Mouse (Mus musculus): ENCODE measurements at regions not wholly inside any gene's neighbourhood (a gene's known extent, or its start where the extent isn't known, plus 50 kb on each side); places are given as distances from the start of the nearest gene placed in this dataset.

DNA sequence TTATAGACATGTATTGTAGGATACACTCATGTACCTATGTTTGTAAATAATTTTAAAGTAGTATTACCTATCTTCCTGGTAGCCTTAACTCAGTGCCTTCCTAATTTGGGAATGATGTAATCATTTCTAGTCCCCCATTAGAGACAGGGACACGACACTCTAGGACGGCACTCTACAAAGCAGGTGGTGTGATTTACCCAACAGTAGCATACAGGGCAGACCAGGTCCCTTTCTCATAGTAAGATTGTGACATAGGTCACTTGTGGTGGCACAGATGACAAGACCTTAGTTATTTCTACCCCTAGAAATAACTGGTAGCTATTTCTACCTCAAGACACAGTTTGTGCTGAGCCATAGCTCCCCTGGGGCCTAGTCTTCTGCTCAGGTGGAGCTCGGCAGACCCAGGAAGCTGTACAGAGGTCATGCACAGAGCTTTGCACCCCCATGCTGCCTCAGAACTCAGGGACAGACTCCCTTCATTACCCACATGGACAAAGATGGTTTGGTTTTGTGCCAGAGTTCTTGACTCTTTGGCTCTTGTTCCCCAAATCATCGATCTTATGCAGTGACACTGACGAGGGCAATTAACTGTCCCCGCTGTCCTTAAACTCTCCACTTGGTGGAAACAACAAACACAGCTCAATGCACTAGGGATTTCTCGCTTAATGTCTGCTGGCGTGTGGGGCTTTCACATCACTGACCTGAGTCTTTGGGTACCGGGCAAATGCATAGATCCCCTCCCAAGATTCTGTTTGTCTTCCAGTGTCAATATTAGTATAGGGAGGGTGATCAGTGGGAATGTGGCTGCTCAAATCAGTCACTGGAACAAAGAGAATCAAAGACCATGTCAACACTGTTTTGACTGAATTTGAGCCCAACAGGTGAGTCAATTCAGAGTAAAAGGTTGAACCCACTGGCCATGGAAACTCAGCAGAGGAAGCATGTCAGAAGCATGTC lies 108.5 kb upstream of the Cox10 start:
- Histone ChIP-seq H3K36me3 (ENCODE audit: control insufficient read depth, insufficient read depth, low read length) (no peaks in the 10 kb centered on the region), H3K27ac (replicated peaks; ENCODE audit: low read depth, low read length) (no peak overlapping the region), H3K4me2 (ENCODE audit: low read depth, severe bottlenecking) (no peak overlapping the region), H3K4me1 (ENCODE audit: control insufficient read depth, insufficient read depth, low read length) (0 out of 2 replicates have a peak, but pooled peaks cover 2% of the 10 kb centered on the region), H3K9ac (ENCODE audit: low read length) (no peak overlapping the region), H3K9me3 (ENCODE audit: control insufficient read depth, low read length) (no peaks in the 10 kb centered on the region), H3K27me3 (ENCODE audit: control insufficient read depth, insufficient read depth, low read length) (no peaks in the 10 kb centered on the region), H3K4me3 (ENCODE audit: low read depth, low read length) (no peak overlapping the region)
- 74% methylated on average over 9 of the region's 9 CpGs for WGBS
- no peak for ATAC-seq (ENCODE audit: insufficient number of reproducible peaks, low FRiP score, low TSS enrichment, low read depth)
- no peak for DNase-seq (ENCODE audit: low spot score)

- Histone ChIP-seq H3K27me3 (ENCODE audit: control insufficient read depth, insufficient read depth, low read length) (no peaks in the 10 kb centered on the region), H3K9me3 (ENCODE audit: control insufficient read depth, low read length) (no peaks in the 10 kb centered on the region), H3K4me2 (ENCODE audit: low read depth, severe bottlenecking) (no peak overlapping the region), H3K9ac (ENCODE audit: low read length) (no peak overlapping the region), H3K36me3 (ENCODE audit: control insufficient read depth, insufficient read depth, low read length) (no peaks in the 10 kb centered on the region), H3K4me1 (ENCODE audit: control insufficient read depth, insufficient read depth, low read length) (0 out of 2 replicates have a peak, but pooled peaks cover 2% of the 10 kb centered on the region), H3K27ac (replicated peaks; ENCODE audit: low read depth, low read length) (no peak overlapping the region), H3K4me3 (ENCODE audit: low read depth, low read length) (no peak overlapping the region)
- DNase-seq (ENCODE audit: low spot score) (no peak), ATAC-seq (ENCODE audit: insufficient number of reproducible peaks, low FRiP score, low TSS enrichment, low read depth) (no peak)
- 64% methylated on average over 3 of the region's 3 CpGs for WGBS
Measured at GRCm38 (mm10) chr11:64187007-64187406, 107.7 kb upstream of the Cox10 start.

- Histone ChIP-seq H3K36me3 (ENCODE audit: control insufficient read depth, insufficient read depth, low read length) (no peaks in the 10 kb centered on the region), H3K9ac (ENCODE audit: low read length) (no peak overlapping the region), H3K9me3 (ENCODE audit: control insufficient read depth, low read length) (no peaks in the 10 kb centered on the region), H3K4me3 (ENCODE audit: low read depth, low read length) (no peak overlapping the region), H3K4me1 (ENCODE audit: control insufficient read depth, insufficient read depth, low read length) (0 out of 2 replicates have a peak, but pooled peaks cover 2% of the 10 kb centered on the region), H3K27me3 (ENCODE audit: control insufficient read depth, insufficient read depth, low read length) (no peaks in the 10 kb centered on the region), H3K27ac (replicated peaks; ENCODE audit: low read depth, low read length) (no peak overlapping the region), H3K4me2 (ENCODE audit: low read depth, severe bottlenecking) (no peak overlapping the region)
- DNase-seq (ENCODE audit: low spot score) (no peak), ATAC-seq (ENCODE audit: insufficient number of reproducible peaks, low FRiP score, low TSS enrichment, low read depth) (no peak)
- WGBS = 72% methylated on average over 2 of the region's 2 CpGs
Measured at GRCm38 (mm10) chr11:64186590-64186989, 107.3 kb upstream of the Cox10 start.

GRCm38 (mm10) chr11:64180036-64180435 lies 100.8 kb upstream of the Cox10 start:
- WGBS = 44% methylated on average over 2 of the region's 2 CpGs
- Histone ChIP-seq H3K27me3 (ENCODE audit: control insufficient read depth, insufficient read depth, low read length) (no peaks in the 10 kb centered on the region), H3K9me3 (ENCODE audit: control insufficient read depth, low read length) (no peaks in the 10 kb centered on the region), H3K4me2 (ENCODE audit: low read depth, severe bottlenecking) (no peak overlapping the region), H3K27ac (replicated peaks; ENCODE audit: low read depth, low read length) (no peak overlapping the region), H3K4me3 (ENCODE audit: low read depth, low read length) (no peak overlapping the region), H3K4me1 (ENCODE audit: control insufficient read depth, insufficient read depth, low read length) (0 out of 2 replicates have a peak, but pooled peaks cover 2% of the 10 kb centered on the region), H3K36me3 (ENCODE audit: control insufficient read depth, insufficient read depth, low read length) (no peaks in the 10 kb centered on the region), H3K9ac (ENCODE audit: low read length) (no peak overlapping the region)
- ATAC-seq (ENCODE audit: insufficient number of reproducible peaks, low FRiP score, low TSS enrichment, low read depth) (no peak), DNase-seq (ENCODE audit: low spot score) (no peak)

DNA sequence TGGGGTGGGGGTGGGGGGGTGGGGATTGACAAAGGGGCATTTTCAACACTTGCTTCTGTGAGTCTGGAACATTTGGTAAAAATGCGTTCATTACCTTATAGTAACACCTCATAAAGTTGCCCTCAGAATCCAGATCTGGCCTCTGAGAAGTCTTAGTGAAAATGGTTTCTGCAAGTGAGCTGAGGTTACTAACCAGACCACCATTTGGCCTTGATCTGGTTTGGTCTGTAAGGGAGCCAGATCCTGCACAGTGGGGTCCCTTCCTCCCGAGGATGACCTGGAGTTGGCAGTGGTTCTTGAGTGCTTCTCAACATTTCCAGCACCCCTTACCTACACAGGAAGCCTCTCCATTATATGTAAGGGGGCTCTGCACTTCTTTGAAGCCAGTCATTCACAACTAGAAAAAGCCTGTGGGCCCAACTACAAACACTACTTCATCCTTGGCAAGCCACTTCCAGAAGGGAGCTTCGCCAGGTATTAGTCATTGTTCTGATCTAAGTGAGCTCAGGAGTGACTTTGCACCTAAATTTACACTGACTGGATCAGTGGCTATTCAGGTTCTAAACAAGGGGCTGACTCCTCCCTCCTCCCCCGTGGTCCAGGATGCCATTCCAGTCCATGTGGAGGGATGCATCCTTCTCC lies 94.3 kb upstream of the Cox10 start:
- DNase-seq (ENCODE audit: low spot score) (no peak), ATAC-seq (ENCODE audit: insufficient number of reproducible peaks, low FRiP score, low TSS enrichment, low read depth) (no peak)
- no peaks in the 10 kb centered on the region for H3K4me1 ChIP-seq (ENCODE audit: control insufficient read depth, insufficient read depth, low read length)

DNA sequence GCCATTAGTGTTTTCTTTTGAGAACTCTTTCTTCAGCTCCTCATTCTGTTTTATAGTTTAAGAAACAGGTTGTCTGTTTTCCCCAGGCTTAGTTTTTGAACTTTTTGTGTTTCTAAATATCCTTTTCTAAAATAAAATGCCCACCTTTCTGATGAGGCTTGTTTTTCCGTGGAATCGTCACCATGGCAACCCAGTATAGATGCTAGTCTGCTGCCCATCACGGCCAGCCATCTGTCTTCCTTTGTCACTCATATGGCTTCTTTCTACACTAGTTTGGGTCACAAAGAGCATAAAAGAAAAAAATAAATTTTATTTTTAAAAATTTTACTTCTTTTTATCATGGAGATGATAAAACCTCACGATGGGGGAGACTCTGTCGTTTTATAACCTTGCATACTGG lies 93.7 kb upstream of the Cox10 start:
- DNase-seq (ENCODE audit: low spot score) (no peak), ATAC-seq (ENCODE audit: insufficient number of reproducible peaks, low FRiP score, low TSS enrichment, low read depth) (no peak)
- Histone ChIP-seq H3K9ac (ENCODE audit: low read length) (no peak overlapping the region), H3K4me2 (ENCODE audit: low read depth, severe bottlenecking) (no peak overlapping the region), H3K9me3 (ENCODE audit: control insufficient read depth, low read length) (no peaks in the 10 kb centered on the region), H3K4me3 (ENCODE audit: low read depth, low read length) (no peak overlapping the region), H3K36me3 (ENCODE audit: control insufficient read depth, insufficient read depth, low read length) (no peaks in the 10 kb centered on the region), H3K4me1 (ENCODE audit: control insufficient read depth, insufficient read depth, low read length) (no peaks in the 10 kb centered on the region), H3K27me3 (ENCODE audit: control insufficient read depth, insufficient read depth, low read length) (no peaks in the 10 kb centered on the region), H3K27ac (replicated peaks; ENCODE audit: low read depth, low read length) (no peak overlapping the region)
- WGBS = 59% methylated on average over 5 of the region's 5 CpGs

More for the DNA sequence above, 94.3 kb upstream of the Cox10 start:
- Histone ChIP-seq H3K27ac (replicated peaks; ENCODE audit: low read depth, low read length) (no peak overlapping the region), H3K4me2 (ENCODE audit: low read depth, severe bottlenecking) (no peak overlapping the region), H3K9ac (ENCODE audit: low read length) (no peak overlapping the region), H3K4me3 (ENCODE audit: low read depth, low read length) (no peak overlapping the region), H3K36me3 (ENCODE audit: control insufficient read depth, insufficient read depth, low read length) (no peaks in the 10 kb centered on the region), H3K9me3 (ENCODE audit: control insufficient read depth, low read length) (no peaks in the 10 kb centered on the region), H3K27me3 (ENCODE audit: control insufficient read depth, insufficient read depth, low read length) (no peaks in the 10 kb centered on the region)
- 30% methylated on average over 4 of the region's 4 CpGs for WGBS

DNA sequence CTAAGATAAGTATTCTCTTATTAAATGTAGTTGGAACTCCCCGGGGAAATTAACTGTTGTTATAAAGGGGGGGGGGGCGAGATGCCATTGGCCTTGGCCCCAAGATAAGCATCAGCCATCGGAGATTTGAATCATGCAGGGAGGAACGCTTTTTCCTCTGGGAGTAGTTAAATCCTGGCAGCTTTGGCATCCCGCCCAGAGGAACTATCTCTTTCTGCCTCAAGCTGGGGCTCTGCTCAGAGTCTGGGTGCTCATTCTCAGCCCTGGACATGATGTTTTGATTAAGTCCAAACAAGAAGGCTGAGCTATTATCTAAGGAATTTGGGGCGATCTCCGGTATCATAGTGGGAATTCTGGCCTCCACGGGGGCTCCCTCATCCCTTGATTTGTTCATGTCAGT lies 89.4 kb upstream of the Cox10 start:
- ATAC-seq (ENCODE audit: insufficient number of reproducible peaks, low FRiP score, low TSS enrichment, low read depth) = no peak
- Histone ChIP-seq H3K9ac (ENCODE audit: low read length) (no peak overlapping the region), H3K27me3 (ENCODE audit: control insufficient read depth, insufficient read depth, low read length) (no peaks in the 10 kb centered on the region), H3K4me3 (ENCODE audit: low read depth, low read length) (no peak overlapping the region), H3K9me3 (ENCODE audit: control insufficient read depth, low read length) (no peaks in the 10 kb centered on the region), H3K36me3 (ENCODE audit: control insufficient read depth, insufficient read depth, low read length) (no peaks in the 10 kb centered on the region), H3K4me1 (ENCODE audit: control insufficient read depth, insufficient read depth, low read length) (no peaks in the 10 kb centered on the region), H3K4me2 (ENCODE audit: low read depth, severe bottlenecking) (no peak overlapping the region), H3K27ac (replicated peaks; ENCODE audit: low read depth, low read length) (no peak overlapping the region)
- WGBS = 59% methylated on average over 8 of the region's 8 CpGs
- no peak for DNase-seq (ENCODE audit: low spot score)

DNA sequence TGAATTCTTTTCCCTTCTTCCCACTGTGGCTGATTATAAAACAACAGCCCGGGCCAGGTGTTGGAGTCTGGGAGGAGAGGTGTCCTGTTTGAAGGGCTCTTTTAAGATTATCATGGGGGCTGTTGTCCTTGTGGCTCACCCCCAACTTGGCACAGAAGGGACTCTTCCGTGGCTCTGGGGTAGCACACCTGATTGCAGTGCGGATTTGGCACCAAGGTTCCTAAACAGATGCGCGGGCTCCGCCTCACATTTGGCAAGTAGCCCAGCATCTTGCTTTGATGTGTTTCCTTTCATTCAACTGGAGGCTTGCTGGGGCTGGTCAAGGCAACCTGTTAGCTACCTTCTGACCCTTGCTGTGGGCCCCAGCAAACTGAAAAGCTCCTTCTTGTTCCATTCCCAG lies 85.5 kb upstream of the Cox10 start:
- no peak for DNase-seq (ENCODE audit: low spot score)
- whole genome bisulfite sequencing = 68% methylated on average over 6 of the region's 6 CpGs
- ATAC-seq (ENCODE audit: insufficient number of reproducible peaks, low FRiP score, low TSS enrichment, low read depth) = no peak
- H3K4me1 ChIP-seq (ENCODE audit: control insufficient read depth, insufficient read depth, low read length) = no peaks in the 10 kb centered on the region
- no peaks in the 10 kb centered on the region for H3K9me3 ChIP-seq (ENCODE audit: control insufficient read depth, low read length)
- H3K9ac ChIP-seq (ENCODE audit: low read length) = no peak overlapping the region
- H3K4me3 ChIP-seq (ENCODE audit: low read depth, low read length) = no peak overlapping the region
- H3K27ac ChIP-seq (replicated peaks; ENCODE audit: low read depth, low read length) = no peak overlapping the region
- H3K4me2 ChIP-seq (ENCODE audit: low read depth, severe bottlenecking) = no peak overlapping the region
- H3K36me3 ChIP-seq (ENCODE audit: control insufficient read depth, insufficient read depth, low read length) = no peaks in the 10 kb centered on the region
- H3K27me3 ChIP-seq (ENCODE audit: control insufficient read depth, insufficient read depth, low read length) = no peaks in the 10 kb centered on the region

Measured in limb, embryonic 11.5 days (tissue).